Mouse (Mus musculus) midbrain, embryonic 15.5 days (tissue): Measurements from ENCODE around the gene Apln. TPM values are rescaled to one million over a fixed set of nuclear protein-coding genes. Genes with fewer than 3 reads are reported as not detected.

Experiments
- ATAC-seq: fragments of 200-750 bp; cut with Nextera tagmentation; replicated peaks from 2 replicates; pipeline ENCODE4 v1.8.0; 2017; ENCODE audit warnings: moderate TSS enrichment
- H3K27ac ChIP-seq: fragments of 300-500 bp; sonication (generic); 2 replicates; pipeline ENCODE4 v1.5.1; 2015; ENCODE audit warnings: mild to moderate bottlenecking, inconsistent platforms
- H3K27me3 ChIP-seq: fragments of 300-500 bp; sonication (generic); replicated peaks from 2 replicates; pipeline ENCODE4 v1.6.1; 2015; ENCODE audit warnings: inconsistent platforms
- H3K36me3 ChIP-seq: fragments of 300-500 bp; sonication (generic); replicated peaks from 2 replicates; pipeline ENCODE4 v1.6.1; 2015; ENCODE audit warnings: inconsistent platforms
- H3K4me1 ChIP-seq: fragments of 300-500 bp; sonication (generic); 2 replicates; pipeline ENCODE4 v1.6.1; 2015; ENCODE audit warnings: inconsistent platforms
- H3K4me2 ChIP-seq: fragments of 300-500 bp; sonication (generic); 2 replicates; pipeline ENCODE4 v1.6.1; 2015; ENCODE audit warnings: inconsistent platforms, mild to moderate bottlenecking, moderate library complexity
- H3K4me3 ChIP-seq: fragments of 300-500 bp; sonication (generic); 2 replicates; pipeline ENCODE4 v1.5.1; 2015; ENCODE audit warnings: mild to moderate bottlenecking, inconsistent platforms
- H3K9ac ChIP-seq: fragments of 300-500 bp; sonication (generic); 2 replicates; pipeline ENCODE4 v1.6.1; 2015; ENCODE audit warnings: mild to moderate bottlenecking, inconsistent platforms
- H3K9me3 ChIP-seq: fragments of 300-500 bp; sonication (generic); 2 replicates; pipeline ENCODE4 v1.6.1; 2016; ENCODE audit warnings: inconsistent platforms
- WGBS: fragments of 180-500 bp; shearing (Covaris S2); methylation state at CpG from one replicate; pipeline ENCODE4 v1.1.7; 2015; ENCODE audit warnings: mixed read lengths; 5-methylcytosine and 5-hydroxymethylcytosine counted together
- polyA plus RNA-seq: library from polyadenylated mRNA; unstranded; fragments of >200 nt; fragmentation: Nextera tagmentation; extraction: Ambion mirVana; gene quantifications from 2 replicates; pipeline ENCODE4 v1.2.1, GENCODE M21; 2015

Apln gene
- polyA plus RNA-seq, 1 experiment from 2014 or later = 4.3 TPM

GRCm38 (mm10) chrX:48006062-48006461, 28.6 kb downstream of the Apln start:
- Histone ChIP-seq H3K36me3 (no peaks in the 10 kb centered on the region), H3K4me1 (no peaks in the 10 kb centered on the region), H3K9ac (no peak overlapping the region), H3K27ac (no peak overlapping the region), H3K9me3 (no peaks in the 10 kb centered on the region), H3K27me3 (no peaks in the 10 kb centered on the region), H3K4me2 (no peak overlapping the region), H3K4me3 (no peak overlapping the region)
- no peak for ATAC-seq
- WGBS = 58% methylated on average over 8 of the region's 8 CpGs

GRCm38 (mm10) chrX:48004786-48005185, 29.9 kb downstream of the Apln start:
- Histone ChIP-seq H3K27me3 (no peaks in the 10 kb centered on the region), H3K4me2 (no peak overlapping the region), H3K4me3 (no peak overlapping the region), H3K9me3 (no peaks in the 10 kb centered on the region), H3K27ac (no peak overlapping the region), H3K36me3 (no peaks in the 10 kb centered on the region), H3K9ac (no peak overlapping the region), H3K4me1 (no peaks in the 10 kb centered on the region)
- ATAC-seq = no peak
- 79% methylated on average over 1 of the region's 1 CpGs for WGBS

GRCm38 (mm10) chrX:48001151-48001550, 33.5 kb downstream of the Apln start:
- Histone ChIP-seq H3K4me2 (no peak overlapping the region), H3K27ac (no peak overlapping the region), H3K4me3 (no peak overlapping the region), H3K9me3 (no peaks in the 10 kb centered on the region), H3K4me1 (no peaks in the 10 kb centered on the region), H3K9ac (no peak overlapping the region), H3K36me3 (no peaks in the 10 kb centered on the region), H3K27me3 (no peaks in the 10 kb centered on the region)
- ATAC-seq = no peak
- WGBS = 82% methylated on average over 7 of the region's 7 CpGs

GRCm38 (mm10) chrX:47998412-47998811, 36.2 kb downstream of the Apln start:
- 87% methylated on average over 8 of the region's 8 CpGs for WGBS

GRCm38 (mm10) chrX:47992606-47993005, 42.0 kb downstream of the Apln start:
- Histone ChIP-seq H3K4me1 (no peaks in the 10 kb centered on the region), H3K9ac (no peak overlapping the region), H3K4me2 (no peak overlapping the region), H3K4me3 (no peak overlapping the region), H3K27me3 (no peaks in the 10 kb centered on the region), H3K9me3 (no peaks in the 10 kb centered on the region), H3K27ac (no peak overlapping the region), H3K36me3 (no peaks in the 10 kb centered on the region)
- peak; percentile 77 for ATAC-seq
- WGBS = 23% methylated on average over 8 of the region's 8 CpGs

More at GRCm38 (mm10) chrX:47998412-47998811, 36.2 kb downstream of the Apln start:
- Histone ChIP-seq H3K4me3 (no peak overlapping the region), H3K36me3 (no peaks in the 10 kb centered on the region), H3K27ac (no peak overlapping the region), H3K4me2 (no peak overlapping the region), H3K27me3 (no peaks in the 10 kb centered on the region), H3K9me3 (no peaks in the 10 kb centered on the region), H3K4me1 (no peaks in the 10 kb centered on the region), H3K9ac (no peak overlapping the region)
- ATAC-seq = no peak

- 82% methylated on average over 8 of the region's 8 CpGs for WGBS
- Histone ChIP-seq H3K4me1 (no peaks in the 10 kb centered on the region), H3K4me3 (no peak overlapping the region), H3K9ac (no peak overlapping the region), H3K27me3 (no peaks in the 10 kb centered on the region), H3K4me2 (no peak overlapping the region), H3K36me3 (no peaks in the 10 kb centered on the region), H3K27ac (no peak overlapping the region), H3K9me3 (no peaks in the 10 kb centered on the region)
- no peak for ATAC-seq
These were observed 46.6 kb downstream of the Apln start for GRCm38 (mm10) chrX:47988024-47988423.

GRCm38 (mm10) chrX:47985000-47985619, 49.5 kb downstream of the Apln start:
- Histone ChIP-seq H3K36me3 (no peaks in the 10 kb centered on the region), H3K27ac (no peak overlapping the region), H3K9me3 (no peaks in the 10 kb centered on the region), H3K27me3 (no peaks in the 10 kb centered on the region), H3K4me1 (no peaks in the 10 kb centered on the region), H3K9ac (no peak overlapping the region), H3K4me3 (peak overlapping the region; percentile 29), H3K4me2 (peak overlapping the region; percentile 40)
- WGBS = 19% methylated on average over 19 of the region's 19 CpGs
- ATAC-seq = peak; percentile 78

GRCm38 (mm10) chrX:47977078-47977477, 57.6 kb downstream of the Apln start:
- Histone ChIP-seq H3K9me3 (no peaks in the 10 kb centered on the region), H3K4me3 (no peak overlapping the region), H3K4me2 (no peak overlapping the region), H3K36me3 (no peaks in the 10 kb centered on the region), H3K27me3 (no peaks in the 10 kb centered on the region), H3K27ac (no peak overlapping the region), H3K4me1 (no peaks in the 10 kb centered on the region), H3K9ac (no peak overlapping the region)
- 88% methylated on average over 5 of the region's 5 CpGs for WGBS
- no peak for ATAC-seq

- Histone ChIP-seq H3K9me3 (no peaks in the 10 kb centered on the region), H3K9ac (no peak overlapping the region), H3K4me1 (no peaks in the 10 kb centered on the region), H3K4me3 (no peak overlapping the region), H3K27me3 (no peaks in the 10 kb centered on the region), H3K36me3 (no peaks in the 10 kb centered on the region), H3K4me2 (no peak overlapping the region), H3K27ac (no peak overlapping the region)
- no peak for ATAC-seq
- WGBS = 80% methylated on average over 4 of the region's 4 CpGs
These were observed 58.1 kb downstream of the Apln start for GRCm38 (mm10) chrX:47976551-47976950.

Other genes starting within 250 kb of the Apln start
- 32.9 and 37.3 TPM in 2 replicates for gene Smarca1, start 141.9 kb downstream of the Apln start, polyA plus RNA-seq
- 34.9 and 35.8 TPM in 2 replicates for gene Ocrl, start 122.5 kb downstream of the Apln start, polyA plus RNA-seq
- 0.65 and 1.2 TPM in 2 replicates for gene Xpnpep2, start 73.9 kb upstream of the Apln start, polyA plus RNA-seq
- gene Sash3, start 111.6 kb upstream of the Apln start, polyA plus RNA-seq = 0.83 and 1.2 TPM in 2 replicates
- gene Zdhhc9, start 174.0 kb upstream of the Apln start, polyA plus RNA-seq = 10.4 and 11.3 TPM in 2 replicates
- gene Utp14a, start 222.0 kb upstream of the Apln start, polyA plus RNA-seq = 13.3 and 16.0 TPM in 2 replicates